Mouse (Mus musculus) myocyte (in vitro differentiated cells): ENCODE measurements around the gene Prrg3. TPM values are rescaled to one million over a fixed set of nuclear protein-coding genes. Genes with fewer than 3 reads are reported as not detected.
"Not testable (repeated sequence)": the region's sequence is repeated elsewhere in the genome, so short reads cannot be mapped to it uniquely, and the experiment has no call there.

ENCODE experiments used
- H3K27me3 ChIP-seq: one replicate; pipeline ENCODE4 v1.6.1; 2011; ENCODE audit not compliant: control insufficient read depth, insufficient read depth, insufficient read length
- H3K36me3 ChIP-seq: one replicate; pipeline ENCODE4 v1.6.1; 2011; ENCODE audit not compliant: control insufficient read depth, insufficient read depth
- H3K4me2 ChIP-seq: one replicate; pipeline ENCODE4 v1.6.1; 2011; ENCODE audit warnings: low read depth, control low read depth
- H3K4me3 ChIP-seq: one replicate; pipeline ENCODE4 v1.5.1; 2011; ENCODE audit warnings: mild to moderate bottlenecking, control low read depth, moderate library complexity
- H3K79me2 ChIP-seq: one replicate; pipeline ENCODE4 v1.6.1; 2011; ENCODE audit not compliant: control insufficient read depth, insufficient read depth
- H3ac ChIP-seq: one replicate; pipeline ENCODE4 v1.6.1; 2011; ENCODE audit not compliant: control insufficient read depth, insufficient read length
- CEBPB ChIP-seq: IDR thresholded peaks from 2 replicates; pipeline ENCODE4 v1.6.1; 2011; ENCODE audit warnings: mild to moderate bottlenecking, moderate library complexity; ENCODE audit not compliant: poor library complexity, insufficient read depth, severe bottlenecking
- E2F4 ChIP-seq: IDR thresholded peaks from one replicate; pipeline ENCODE4 v1.6.1; 2011; ENCODE audit warnings: mild to moderate bottlenecking, control low read depth, moderate library complexity; ENCODE audit not compliant: insufficient read depth
- MAX ChIP-seq: IDR thresholded peaks from one replicate; pipeline ENCODE4 v1.6.1; 2011; ENCODE audit warnings: low read depth, mild to moderate bottlenecking, control low read depth
- MYOD1 ChIP-seq, 3 experiments: IDR thresholded peaks; one replicate each; pipeline ENCODE4 v1.6.1; 2011; ENCODE audit warnings: control low read depth in 2 of 3, low read depth in 2 of 3, mild to moderate bottlenecking in 2 of 3, moderate library complexity in 1 of 3; ENCODE audit not compliant: insufficient read length in 2 of 3, control insufficient read depth in 1 of 3
- MYOG ChIP-seq, 3 experiments: IDR thresholded peaks; one replicate each; pipeline ENCODE4 v1.6.1; 2011; ENCODE audit warnings: control low read depth in 2 of 3, low read depth in 2 of 3, mild to moderate bottlenecking in 2 of 3; ENCODE audit not compliant: insufficient read length in 2 of 3, control insufficient read depth in 1 of 3, insufficient read depth in 1 of 3
- POLR2A ChIP-seq: IDR thresholded peaks from one replicate; pipeline ENCODE4 v1.6.1; 2011; ENCODE audit warnings: low read depth, mild to moderate bottlenecking, control low read depth, moderate library complexity; ENCODE audit not compliant: insufficient read length
- POLR2AphosphoS2 ChIP-seq: IDR thresholded peaks from one replicate; pipeline ENCODE4 v1.6.1; 2011; ENCODE audit warnings: low read depth, control low read depth; ENCODE audit not compliant: insufficient read length
- REST ChIP-seq: IDR thresholded peaks from one replicate; pipeline ENCODE4 v1.6.1; 2011; ENCODE audit warnings: mild to moderate bottlenecking, control low read depth, moderate library complexity; ENCODE audit not compliant: insufficient read depth, insufficient read length
- SRF ChIP-seq: IDR thresholded peaks from one replicate; pipeline ENCODE4 v1.6.1; 2011; ENCODE audit warnings: low read depth; ENCODE audit not compliant: control insufficient read depth, insufficient read length
- TCF12 ChIP-seq: IDR thresholded peaks from one replicate; pipeline ENCODE4 v1.6.1; 2011; ENCODE audit warnings: mild to moderate bottlenecking, control low read depth; ENCODE audit not compliant: poor library complexity, insufficient read depth, severe bottlenecking
- TCF3 ChIP-seq: IDR thresholded peaks from one replicate; pipeline ENCODE4 v1.6.1; 2011; ENCODE audit warnings: low read depth, control low read depth; ENCODE audit not compliant: insufficient read length
- USF1 ChIP-seq: IDR thresholded peaks from one replicate; pipeline ENCODE4 v1.6.1; 2011; ENCODE audit warnings: low read depth, mild to moderate bottlenecking, control low read depth, moderate library complexity
- polyA plus RNA-seq: library from polyadenylated mRNA; unstranded; fragments of >200 nt; fragmentation: generic; extraction: Trizol; gene quantifications from one replicate; pipeline ENCODE4 v1.2.1, GENCODE M21; 2012; ENCODE audit warnings: missing spikeins

The Prrg3 gene
- polyA plus RNA-seq, 1 experiment: not detected

GRCm38 (mm10) chrX:71968216-71968615 lies 5.8 kb downstream of the Prrg3 start:
- TF ChIP-seq CEBPB (no peak), TCF12 (no peak), MAX (no peak), E2F4 (no peak), TCF3 (no peak), POLR2AphosphoS2 (no peak), USF1 (no peak), REST (no peak), SRF (no peak), POLR2A (no peak), MYOG (IDR thresholded peaks at IDR 0.05; ENCODE audit: control insufficient read depth in 1 of 3, insufficient read depth in 1 of 3, insufficient read length in 2 of 3, low read depth in 2 of 3) (no peak), MYOD1 (IDR thresholded peaks at IDR 0.05; ENCODE audit: control insufficient read depth in 1 of 3, insufficient read length in 2 of 3, low read depth in 2 of 3) (no peak)

GRCm38 (mm10) chrX:71968816-71969215 lies 6.4 kb downstream of the Prrg3 start:
- no peaks in the 10 kb centered on the region for H3K27me3 ChIP-seq
- H3K36me3 ChIP-seq: no peaks in the 10 kb centered on the region
- no peak overlapping the region for H3K4me2 ChIP-seq
- no peak for TF ChIP-seq MYOD1 (IDR thresholded peaks at IDR 0.05; ENCODE audit: control insufficient read depth in 1 of 3, insufficient read length in 2 of 3, low read depth in 2 of 3)
- TF ChIP-seq SRF: no peak
- TF ChIP-seq MAX: no peak
- TF ChIP-seq POLR2AphosphoS2: no peak
- TF ChIP-seq E2F4: no peak
- TF ChIP-seq REST: no peak
- TF ChIP-seq CEBPB: no peak
- TF ChIP-seq TCF3: no peak
- no peak for TF ChIP-seq USF1
- no peaks in the 10 kb centered on the region for H3K79me2 ChIP-seq
- no peak overlapping the region for H3K4me3 ChIP-seq
- no peak overlapping the region for H3ac ChIP-seq

More at GRCm38 (mm10) chrX:71968216-71968615, 5.8 kb downstream of the Prrg3 start:
- H3ac ChIP-seq: no peak overlapping the region
- H3K4me2 ChIP-seq: no peak overlapping the region
- no peaks in the 10 kb centered on the region for H3K79me2 ChIP-seq
- no peak overlapping the region for H3K4me3 ChIP-seq
- H3K27me3 ChIP-seq: no peaks in the 10 kb centered on the region
- H3K36me3 ChIP-seq: no peaks in the 10 kb centered on the region

DNA sequence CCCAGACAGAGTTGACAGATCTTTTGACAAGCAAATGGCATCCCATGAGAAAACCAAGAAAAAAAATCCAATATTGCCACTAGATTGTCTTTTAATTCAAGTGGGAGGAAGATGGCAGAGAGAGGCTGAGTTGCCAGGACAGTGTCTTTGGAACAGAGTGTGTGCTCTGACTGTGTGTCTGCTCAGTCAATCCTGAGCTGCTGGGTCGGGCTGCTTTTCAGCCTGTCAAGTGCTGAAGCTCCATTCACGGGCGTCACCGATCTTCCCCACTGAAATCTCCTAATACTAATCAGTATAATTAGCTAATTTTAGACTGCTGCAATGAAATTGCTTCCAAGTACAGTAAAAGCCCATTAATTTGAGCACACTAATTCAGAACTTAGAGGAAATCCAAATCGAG lies 8.9 kb downstream of the Prrg3 start:
- Histone ChIP-seq H3K36me3 (no peaks in the 10 kb centered on the region), H3K4me2 (no peak overlapping the region), H3K27me3 (no peaks in the 10 kb centered on the region), H3ac (no peak overlapping the region), H3K4me3 (no peak overlapping the region), H3K79me2 (no peaks in the 10 kb centered on the region)
- no peak for TF ChIP-seq MYOG (IDR thresholded peaks at IDR 0.05; ENCODE audit: control insufficient read depth in 1 of 3, insufficient read depth in 1 of 3, insufficient read length in 2 of 3, low read depth in 2 of 3)
- no peak for TF ChIP-seq MAX
- TF ChIP-seq TCF12: no peak
- TF ChIP-seq SRF: no peak
- TF ChIP-seq MYOD1 (IDR thresholded peaks at IDR 0.05; ENCODE audit: control insufficient read depth in 1 of 3, insufficient read length in 2 of 3, low read depth in 2 of 3): no peak
- no peak for TF ChIP-seq POLR2AphosphoS2
- no peak for TF ChIP-seq POLR2A
- TF ChIP-seq E2F4: no peak
- no peak for TF ChIP-seq USF1
- TF ChIP-seq REST: no peak
- no peak for TF ChIP-seq TCF3
- TF ChIP-seq CEBPB: no peak

GRCm38 (mm10) chrX:71972686-71973085 lies 10.3 kb downstream of the Prrg3 start, which contains the start of gene Fate1:
TSS of gene Fate1 (plus strand) at chrX:71972986.
- Histone ChIP-seq H3K79me2 (no peaks in the 10 kb centered on the region), H3ac (no peak within 1 kb of the TSS), H3K4me2 (no peak within 1 kb of the TSS), H3K4me3 (no peak within 1 kb of the TSS), H3K27me3 (no peaks in the 10 kb centered on the region), H3K36me3 (no peaks in the 10 kb centered on the region)
- TF ChIP-seq MAX: no peak
- no peak for TF ChIP-seq CEBPB
- TF ChIP-seq MYOD1 (IDR thresholded peaks at IDR 0.05; ENCODE audit: control insufficient read depth in 1 of 3, insufficient read length in 2 of 3, low read depth in 2 of 3): no peak
- no peak for TF ChIP-seq USF1
- TF ChIP-seq TCF3: no peak
- TF ChIP-seq E2F4: no peak
- no peak for TF ChIP-seq MYOG (IDR thresholded peaks at IDR 0.05; ENCODE audit: control insufficient read depth in 1 of 3, insufficient read depth in 1 of 3, insufficient read length in 2 of 3, low read depth in 2 of 3)
- TF ChIP-seq TCF12: no peak
- TF ChIP-seq POLR2AphosphoS2: no peak
- TF ChIP-seq POLR2A: no peak
- TF ChIP-seq REST: no peak
- no peak for TF ChIP-seq SRF

- not testable (repeated sequence) for H3ac ChIP-seq, H3K79me2 ChIP-seq, H3K4me2 ChIP-seq, H3K36me3 ChIP-seq, H3K27me3 ChIP-seq, H3K4me3 ChIP-seq
Measured at GRCm38 (mm10) chrX:71977681-71978080, 15.3 kb downstream of the Prrg3 start.
